Mouse (Mus musculus) heart, postnatal 0 days (tissue): ENCODE results near the gene Prdm15. TPM values are rescaled to one million over a fixed set of nuclear protein-coding genes. Genes with fewer than 3 reads are reported as not detected.

ENCODE experiments used
- ATAC-seq: fragments of 200-750 bp; cut with Nextera tagmentation; 2 replicates; pipeline ENCODE4 v1.8.0; 2017; ENCODE audit warnings: low read depth, moderate number of reproducible peaks, moderate library complexity; ENCODE audit not compliant: insufficient read depth
- DNase-seq: peaks from one replicate; pipeline ENCODE4 v3.0.0-alpha.2; 2016; ENCODE audit warnings: low spot score
- H3K27ac ChIP-seq: fragments of 300-500 bp; sonication (generic); 2 replicates; pipeline ENCODE4 v1.5.1; 2014; ENCODE audit warnings: low read depth, mild to moderate bottlenecking
- H3K27me3 ChIP-seq: fragments of 300-500 bp; sonication (generic); 2 replicates; pipeline ENCODE4 v1.6.1; 2014; ENCODE audit warnings: low read length, mixed read lengths; ENCODE audit not compliant: control insufficient read depth, insufficient read depth
- H3K36me3 ChIP-seq: fragments of 300-500 bp; sonication (generic); replicated peaks from 2 replicates; pipeline ENCODE4 v1.6.1; 2014; ENCODE audit warnings: low read length, mixed read lengths; ENCODE audit not compliant: control insufficient read depth, insufficient read depth
- H3K4me1 ChIP-seq: fragments of 300-500 bp; sonication (generic); 2 replicates; pipeline ENCODE4 v1.6.1; 2014; ENCODE audit warnings: antibody characterized with exemption; ENCODE audit not compliant: control insufficient read depth, insufficient read depth
- H3K4me2 ChIP-seq: fragments of 300-500 bp; sonication (generic); 2 replicates; pipeline ENCODE4 v1.6.1; 2014; ENCODE audit warnings: low read depth, mild to moderate bottlenecking, low read length, moderate library complexity
- H3K4me3 ChIP-seq: fragments of 300-500 bp; sonication (generic); 2 replicates; pipeline ENCODE4 v1.5.1; 2014; ENCODE audit warnings: low read depth, low read length
- H3K9ac ChIP-seq: fragments of 300-500 bp; sonication (generic); replicated peaks from 2 replicates; pipeline ENCODE4 v1.6.1; 2014; ENCODE audit warnings: low read depth, low read length, mixed read lengths
- H3K9me3 ChIP-seq: fragments of 300-500 bp; sonication (generic); replicated peaks from 2 replicates; pipeline ENCODE4 v1.6.1; 2016; ENCODE audit warnings: low read length; ENCODE audit not compliant: control insufficient read depth
- CTCF ChIP-seq: IDR thresholded peaks from 2 replicates; pipeline ENCODE4 v1.5.1; 2016; ENCODE audit warnings: antibody characterized with exemption, control low read depth, low read depth
- EP300 ChIP-seq: IDR thresholded peaks from 2 replicates; pipeline ENCODE4 v1.6.1; 2016; ENCODE audit warnings: antibody characterized with exemption, low read depth
- WGBS: fragments of 180-500 bp; shearing (Covaris S2); extraction: QIAGEN DNeasy Blood & Tissue Kit; methylation state at CpG from one replicate; pipeline ENCODE4 v1.1.7; 2014; 5-methylcytosine and 5-hydroxymethylcytosine counted together
- polyA plus RNA-seq: library from polyadenylated mRNA; unstranded; fragments of >200 nt; fragmentation: Nextera tagmentation; extraction: Ambion mirVana; gene quantifications from 2 replicates; pipeline ENCODE4 v1.2.1, GENCODE M21; 2015
- total RNA-seq: library from RNA; depleted of rRNA; stranded (reverse); fragments of >200 nt; gene quantifications from 2 replicates; pipeline ENCODE4 v1.2.3, GENCODE M21; 2014; ENCODE audit warnings: low replicate concordance

The Prdm15 gene
- total and polyA plus RNA-seq, 2 experiments from 2014 or later = 2.3 to 23.7 TPM

GRCm38 (mm10) chr16:97778353-97779025 is 73.2 kb downstream of the Prdm15 start:
- DNase-seq = peak; percentile 63
- no peak for TF ChIP-seq EP300
- peak; percentile 88 for TF ChIP-seq CTCF
- H3K4me3 ChIP-seq = no peak overlapping the region
- H3K9ac ChIP-seq = no peak overlapping the region
- H3K27me3 ChIP-seq = no peaks in the 10 kb centered on the region
- no peak overlapping the region for H3K27ac ChIP-seq
- H3K9me3 ChIP-seq = no peaks in the 10 kb centered on the region
- H3K36me3 ChIP-seq = no peaks in the 10 kb centered on the region
- 27% methylated on average over 15 of the region's 15 CpGs for WGBS
- peak; percentile 60 for ATAC-seq
- H3K4me1 ChIP-seq = no peaks in the 10 kb centered on the region
- peak overlapping the region; percentile 40 for H3K4me2 ChIP-seq

- no peak overlapping the region for H3K27ac ChIP-seq
- WGBS = 35% methylated on average over 3 of the region's 3 CpGs
- no peaks in the 10 kb centered on the region for H3K36me3 ChIP-seq
- no peak for TF ChIP-seq EP300
- no peak for TF ChIP-seq CTCF
- peaks cover 45% of the 10 kb centered on the region for H3K27me3 ChIP-seq
- DNase-seq (no peak), ATAC-seq (no peak)
- H3K4me2 ChIP-seq = no peak overlapping the region
- H3K9me3 ChIP-seq = no peaks in the 10 kb centered on the region
- no peak overlapping the region for H3K4me3 ChIP-seq
- no peaks in the 10 kb centered on the region; the same call in 1 of the 2 replicates for H3K4me1 ChIP-seq
- H3K9ac ChIP-seq = no peak overlapping the region
These were observed 85.1 kb downstream of the Prdm15 start for GRCm38 (mm10) chr16:97766501-97766900.

GRCm38 (mm10) chr16:97764626-97765025 is 87.0 kb downstream of the Prdm15 start:
- Histone ChIP-seq H3K27ac (no peak overlapping the region), H3K4me2 (no peak overlapping the region), H3K36me3 (no peaks in the 10 kb centered on the region), H3K27me3 (peaks cover 45% of the 10 kb centered on the region), H3K4me3 (no peak overlapping the region), H3K4me1 (peaks cover 6% of the 10 kb centered on the region; the same call in 1 of the 2 replicates), H3K9me3 (no peaks in the 10 kb centered on the region), H3K9ac (no peak overlapping the region)
- DNase-seq = no peak
- 72% methylated on average over 2 of the region's 2 CpGs for WGBS
- TF ChIP-seq EP300 = no peak
- no peak for TF ChIP-seq CTCF
- ATAC-seq = no peak

GRCm38 (mm10) chr16:97763990-97764340 is 87.7 kb downstream of the Prdm15 start:
- no peak for ATAC-seq
- H3K9ac ChIP-seq = no peak overlapping the region

GRCm38 (mm10) chr16:97763061-97763989 is 88.3 kb downstream of the Prdm15 start, which contains the start of gene Ripk4:
Gene Ripk4 (minus strand): TSS chr16:97763787.
- TF ChIP-seq CTCF (no peak), EP300 (no peak)
- Histone ChIP-seq H3K4me3 (peak within 1 kb of the TSS; percentile 49), H3K9me3 (no peaks in the 10 kb centered on the region), H3K4me2 (peak within 1 kb of the TSS; percentile 80), H3K36me3 (no peaks in the 10 kb centered on the region), H3K9ac (peak within 1 kb of the TSS; percentile 43), H3K27ac (no peak within 1 kb of the TSS), H3K27me3 (peaks cover 45% of the 10 kb centered on the region), H3K4me1 (peaks cover 11% of the 10 kb centered on the region; the same call in 1 of the 2 replicates)
- peak; percentile 67 for ATAC-seq
- WGBS = 2% methylated on average over 76 of the region's 88 CpGs
- DNase-seq = no peak

More at GRCm38 (mm10) chr16:97763990-97764340, 87.7 kb downstream of the Prdm15 start:
- Histone ChIP-seq H3K27me3 (peaks cover 45% of the 10 kb centered on the region), H3K4me3 (peak overlapping the region; percentile 49), H3K27ac (no peak overlapping the region), H3K36me3 (no peaks in the 10 kb centered on the region), H3K4me1 (peaks cover 11% of the 10 kb centered on the region; the same call in 1 of the 2 replicates), H3K9me3 (no peaks in the 10 kb centered on the region), H3K4me2 (peak overlapping the region; percentile 80)
- 21% methylated on average over 13 of the region's 13 CpGs for WGBS
- no peak for DNase-seq
- TF ChIP-seq CTCF (no peak), EP300 (no peak)
